Mouse (Mus musculus): ENCODE measurements around the gene Prickle3. TPM values are rescaled to one million over a fixed set of nuclear protein-coding genes. Genes with fewer than 3 reads are reported as not detected.
"Not testable (repeated sequence)": the region's sequence is repeated elsewhere in the genome, so short reads cannot be mapped to it uniquely, and the experiment has no call there.

Gene Prickle3
- total RNA-seq, 1 experiment from 2014 or later: 8.0 TPM

DNA sequence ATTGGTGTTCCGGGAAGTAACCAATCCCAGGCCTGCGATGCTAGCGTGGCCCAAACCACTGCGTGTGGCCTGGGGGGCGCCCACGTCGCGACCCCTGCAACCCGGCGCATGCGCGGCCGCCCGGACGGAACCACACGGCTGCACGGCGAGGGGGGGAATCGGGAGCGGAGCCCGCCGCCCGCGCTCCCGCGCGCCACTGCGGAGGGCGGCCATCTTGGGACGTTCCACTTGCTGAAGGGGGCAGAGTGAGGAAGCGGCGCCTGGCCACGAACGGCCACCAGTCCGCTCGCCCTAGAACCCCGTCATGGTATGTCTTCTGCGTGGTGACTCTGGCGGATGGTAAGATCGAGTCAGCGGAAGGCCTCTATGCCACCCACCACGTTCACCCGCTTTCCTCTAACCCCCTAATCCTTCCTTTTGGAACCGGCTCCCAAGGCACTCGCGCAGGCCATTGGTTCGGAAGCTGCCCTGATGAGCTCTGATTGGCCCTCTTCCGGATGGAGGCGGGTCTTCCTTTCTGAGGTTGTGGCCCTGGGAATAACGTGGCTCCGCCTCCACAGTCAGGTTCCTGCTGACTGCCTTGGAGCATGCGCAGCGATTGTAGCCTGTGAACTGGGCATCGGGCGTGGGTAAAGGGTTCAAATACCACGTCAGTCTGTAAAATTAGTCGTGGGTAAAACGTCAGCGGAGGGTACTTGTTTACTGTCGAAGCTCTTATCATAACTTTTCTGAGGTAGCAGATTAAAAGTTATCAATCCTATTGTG lies 57.3 kb downstream of the Prickle3 start, which contains the start of gene Wdr45:
Gene Wdr45 (plus strand): TSS at position 199 of the 765 bp plus-strand sequence.
- ATAC-seq (replicated peaks; ENCODE audit: insufficient number of reproducible peaks, low FRiP score, low TSS enrichment, poor library complexity, severe bottlenecking): peak; percentile 99

- ATAC-seq (replicated peaks; ENCODE audit: insufficient number of reproducible peaks, low FRiP score, low TSS enrichment, poor library complexity, severe bottlenecking): not testable (repeated sequence)
Measured at GRCm38 (mm10) chrX:7716058-7716457, 59.0 kb downstream of the Prickle3 start.

Other genes with a start within 250 kb of the Prickle3 start
- gene Foxp3, start 83.6 kb upstream of the Prickle3 start, total RNA-seq (2017): 0.68 TPM in 1 of 3 replicates, not detected in the others
- gene Ppp1r3f, start 83.0 kb upstream of the Prickle3 start, total RNA-seq (2017): 0.85 to 3.4 TPM in 2 of 3 replicates, not detected in the other
- gene Ccdc22, start 51.7 kb upstream of the Prickle3 start, total RNA-seq (2017): 10.1 to 16.2 TPM (median 15.0 TPM) in 3 replicates
- 0.10 TPM in 1 of 3 replicates, not detected in the others for gene Cacna1f, start 50.2 kb upstream of the Prickle3 start, total RNA-seq (2017)
- gene Syp, start 18.8 kb upstream of the Prickle3 start, total RNA-seq (2017): 1.7 to 5.0 TPM in 2 of 3 replicates, not detected in the other
- gene Plp2, start 14.1 kb downstream of the Prickle3 start, total RNA-seq (2017): 38.4 to 68.2 TPM (median 39.7 TPM) in 3 replicates
- gene Magix, start 24.0 kb downstream of the Prickle3 start, total RNA-seq (2017): not detected in 3 replicates
- gene Gpkow, start 39.9 kb downstream of the Prickle3 start, total RNA-seq (2017): 46.2 to 57.8 TPM (median 57.1 TPM) in 3 replicates
- 27.2 to 41.6 TPM (median 36.4 TPM) in 3 replicates for gene Wdr45, start 57.1 kb downstream of the Prickle3 start, total RNA-seq (2017)
- gene Gm45208, start 65.0 kb downstream of the Prickle3 start, total RNA-seq (2017): 0.75 TPM in 1 of 3 replicates, not detected in the others
- 6.3 to 9.0 TPM (median 6.8 TPM) in 3 replicates for gene Praf2, start 71.2 kb downstream of the Prickle3 start, total RNA-seq (2017)
- gene Ccdc120, start 93.6 kb downstream of the Prickle3 start, total RNA-seq (2017): not detected in 3 replicates
- 14.5 to 27.8 TPM (median 20.8 TPM) in 3 replicates for gene Tfe3, start 105.3 kb downstream of the Prickle3 start, total RNA-seq (2017)
- 67.2 to 156 TPM (median 123 TPM) in 3 replicates for gene Gripap1, start 132.5 kb downstream of the Prickle3 start, total RNA-seq (2017)
- gene Kcnd1, start 165.0 kb downstream of the Prickle3 start, total RNA-seq (2017): 1.3 TPM in 1 of 3 replicates, not detected in the others
- 79.5 to 120 TPM (median 107 TPM) in 3 replicates for gene Otud5, start 184.1 kb downstream of the Prickle3 start, total RNA-seq (2017)
- 3.0 to 9.9 TPM (median 3.6 TPM) in 3 replicates for gene Pim2, start 221.0 kb downstream of the Prickle3 start, total RNA-seq (2017)
- gene Slc35a2, start 226.8 kb downstream of the Prickle3 start, total RNA-seq (2017): 7.9 to 18.1 TPM (median 15.9 TPM) in 3 replicates
- 119 to 165 TPM (median 164 TPM) in 3 replicates for gene Pqbp1, start 242.0 kb downstream of the Prickle3 start, total RNA-seq (2017)
- gene Timm17b, start 242.1 kb downstream of the Prickle3 start, total RNA-seq (2017): 12.0 to 33.0 TPM (median 21.2 TPM) in 3 replicates